Mouse (Mus musculus): ENCODE data around the gene Rap1gap2. TPM values are rescaled to one million over a fixed set of nuclear protein-coding genes. Genes with fewer than 3 reads are reported as not detected.

The Rap1gap2 gene
- polyA plus RNA-seq, 1 experiment from 2014 or later, result 16.9 TPM

DNA sequence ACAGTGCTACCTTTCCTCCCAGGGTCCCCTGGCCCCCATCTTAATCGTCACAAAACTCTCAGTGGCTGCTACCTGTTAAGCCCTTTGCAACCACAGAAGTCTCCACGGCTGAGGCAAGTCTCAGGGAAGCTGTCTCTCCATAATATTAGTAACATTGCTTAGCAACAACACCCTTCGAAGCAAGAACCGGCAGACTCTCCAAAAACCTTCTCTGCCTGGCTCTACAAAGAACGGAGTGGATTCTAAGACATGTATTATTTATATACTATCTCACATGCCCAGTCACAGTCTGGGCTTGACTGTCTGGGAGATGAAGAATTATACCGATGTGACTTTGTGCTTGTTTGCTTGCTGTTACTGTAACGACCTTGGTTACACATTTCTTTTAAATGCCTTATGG lies 83.2 kb downstream of the Rap1gap2 start:
- Histone ChIP-seq H3K27ac (replicated peaks) (no peak overlapping the region), H3K27me3 (peaks cover 3% of the 10 kb centered on the region; the same call in 1 of the 2 replicates), H3K36me3 (no peaks in the 10 kb centered on the region), H3K9me3 (no peaks in the 10 kb centered on the region), H3K4me2 (no peak overlapping the region), H3K4me3 (no peak overlapping the region), H3K9ac (no peak overlapping the region), H3K4me1 (replicated peaks) (peaks cover 18% of the 10 kb centered on the region)
- WGBS, result 62% methylated on average over 7 of the region's 7 CpGs
- ATAC-seq (ENCODE audit: low FRiP score, low read depth), result no peak

DNA sequence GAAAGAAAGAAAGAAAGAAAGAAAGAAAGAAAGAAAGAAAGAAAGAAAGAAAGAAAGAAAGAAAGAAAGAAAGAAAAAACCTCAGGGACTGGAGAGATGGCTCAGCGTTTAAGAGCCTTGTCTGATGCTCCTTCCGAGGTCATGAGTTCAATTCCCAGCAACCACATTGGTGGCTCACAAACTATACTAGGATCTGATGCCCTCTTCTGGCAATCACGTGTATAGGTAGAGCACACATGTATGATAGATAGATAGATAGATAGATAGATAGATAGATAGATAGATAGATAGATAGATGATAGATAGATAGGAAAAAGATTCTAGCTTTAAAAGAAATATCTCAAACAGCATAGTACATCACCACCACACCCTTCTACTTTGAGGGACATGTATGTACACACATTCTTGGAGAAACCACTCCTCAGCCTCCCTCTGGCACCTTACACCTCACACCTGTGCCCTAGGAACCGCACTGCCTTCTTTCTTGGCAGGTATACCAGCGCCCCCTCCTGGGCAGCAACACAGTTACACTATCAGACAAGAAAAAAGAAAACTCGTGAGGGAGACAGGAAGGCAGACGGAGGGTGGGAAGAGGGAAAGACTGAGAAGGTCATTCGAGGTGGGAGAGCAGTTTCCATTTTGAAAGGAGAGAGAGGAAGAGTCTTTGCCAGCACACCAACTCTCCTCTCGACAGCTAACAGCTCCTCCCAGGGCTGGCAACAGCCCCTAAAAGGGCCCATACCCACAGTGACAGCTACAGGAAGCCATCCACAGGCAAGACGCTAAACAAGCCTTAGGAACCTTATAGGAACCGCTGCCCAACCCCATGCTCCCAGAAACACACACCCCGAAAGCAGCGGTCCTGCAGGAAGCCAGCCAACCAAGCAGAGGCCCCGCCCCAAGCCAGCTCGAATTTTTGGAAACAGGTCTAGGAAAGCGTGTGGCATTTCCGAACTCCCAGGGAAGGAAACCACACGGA lies 84.2 kb downstream of the Rap1gap2 start:
- Histone ChIP-seq H3K27ac (replicated peaks) (no peak overlapping the region), H3K4me2 (peak overlapping the region; percentile 26; the same call in 1 of the 2 replicates), H3K27me3 (peaks cover 4% of the 10 kb centered on the region; the same call in 1 of the 2 replicates), H3K9me3 (no peaks in the 10 kb centered on the region), H3K9ac (no peak overlapping the region), H3K36me3 (no peaks in the 10 kb centered on the region), H3K4me1 (replicated peaks) (peaks cover 23% of the 10 kb centered on the region), H3K4me3 (no peak overlapping the region)
- no peak for ATAC-seq (ENCODE audit: low FRiP score, low read depth)
- 21% methylated on average over 18 of the region's 18 CpGs for WGBS

DNA sequence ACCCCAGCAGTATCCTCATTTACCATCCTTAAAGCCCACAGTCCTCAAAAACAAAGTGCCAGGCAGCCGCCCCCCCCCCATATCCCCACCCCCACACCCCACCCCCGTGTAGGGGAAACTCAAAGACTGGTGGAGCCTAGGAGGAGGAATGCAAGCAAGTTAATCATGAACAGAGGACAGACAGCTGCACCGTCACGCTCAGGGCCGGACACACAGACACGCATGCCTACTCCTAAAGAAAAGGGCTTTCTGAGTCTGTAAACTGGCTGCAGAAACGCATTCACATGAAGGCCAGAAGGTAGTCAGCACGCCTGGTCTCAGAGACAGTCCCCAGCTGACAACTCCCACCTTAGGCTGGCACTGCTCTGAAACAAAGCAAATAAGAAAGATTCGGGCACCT lies 85.1 kb downstream of the Rap1gap2 start:
- H3K27me3 ChIP-seq, result peaks cover 9% of the 10 kb centered on the region; the same call in 1 of the 2 replicates
- H3K27ac ChIP-seq (replicated peaks), result no peak overlapping the region
- H3K9me3 ChIP-seq, result no peaks in the 10 kb centered on the region
- peaks cover 27% of the 10 kb centered on the region for H3K4me1 ChIP-seq (replicated peaks)
- no peak overlapping the region for H3K4me2 ChIP-seq
- no peak overlapping the region for H3K9ac ChIP-seq
- no peak overlapping the region for H3K4me3 ChIP-seq
- 36% methylated on average over 9 of the region's 9 CpGs for WGBS
- no peak for ATAC-seq (ENCODE audit: low FRiP score, low read depth)
- no peaks in the 10 kb centered on the region for H3K36me3 ChIP-seq

DNA sequence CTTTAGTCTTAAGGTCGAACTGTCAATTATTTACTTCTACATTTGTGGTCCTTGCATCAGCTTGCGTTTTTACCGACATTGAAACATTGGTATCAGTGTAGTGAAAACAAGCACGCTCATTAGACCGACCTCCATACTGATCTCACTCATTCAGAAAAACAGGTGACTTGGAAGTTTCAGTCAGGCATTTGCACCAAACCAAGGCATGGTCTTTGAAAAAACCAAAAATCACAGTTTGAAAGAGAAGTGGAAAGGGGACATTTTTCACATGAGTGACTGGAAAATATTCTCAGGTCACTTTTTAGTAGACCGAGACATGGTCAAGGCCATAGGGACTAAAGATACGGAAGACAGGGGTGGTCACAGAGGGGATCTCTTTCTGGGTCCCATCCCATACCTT lies 85.5 kb downstream of the Rap1gap2 start:
- peaks cover 27% of the 10 kb centered on the region for H3K4me1 ChIP-seq (replicated peaks)
- no peak for ATAC-seq (ENCODE audit: low FRiP score, low read depth)
- no peak overlapping the region for H3K9ac ChIP-seq
- H3K4me3 ChIP-seq, result no peak overlapping the region
- no peak overlapping the region for H3K27ac ChIP-seq (replicated peaks)
- H3K4me2 ChIP-seq, result no peak overlapping the region
- H3K27me3 ChIP-seq, result peaks cover 9% of the 10 kb centered on the region; the same call in 1 of the 2 replicates
- no peaks in the 10 kb centered on the region for H3K36me3 ChIP-seq
- H3K9me3 ChIP-seq, result no peaks in the 10 kb centered on the region
- WGBS, result 91% methylated on average over 7 of the region's 7 CpGs

DNA sequence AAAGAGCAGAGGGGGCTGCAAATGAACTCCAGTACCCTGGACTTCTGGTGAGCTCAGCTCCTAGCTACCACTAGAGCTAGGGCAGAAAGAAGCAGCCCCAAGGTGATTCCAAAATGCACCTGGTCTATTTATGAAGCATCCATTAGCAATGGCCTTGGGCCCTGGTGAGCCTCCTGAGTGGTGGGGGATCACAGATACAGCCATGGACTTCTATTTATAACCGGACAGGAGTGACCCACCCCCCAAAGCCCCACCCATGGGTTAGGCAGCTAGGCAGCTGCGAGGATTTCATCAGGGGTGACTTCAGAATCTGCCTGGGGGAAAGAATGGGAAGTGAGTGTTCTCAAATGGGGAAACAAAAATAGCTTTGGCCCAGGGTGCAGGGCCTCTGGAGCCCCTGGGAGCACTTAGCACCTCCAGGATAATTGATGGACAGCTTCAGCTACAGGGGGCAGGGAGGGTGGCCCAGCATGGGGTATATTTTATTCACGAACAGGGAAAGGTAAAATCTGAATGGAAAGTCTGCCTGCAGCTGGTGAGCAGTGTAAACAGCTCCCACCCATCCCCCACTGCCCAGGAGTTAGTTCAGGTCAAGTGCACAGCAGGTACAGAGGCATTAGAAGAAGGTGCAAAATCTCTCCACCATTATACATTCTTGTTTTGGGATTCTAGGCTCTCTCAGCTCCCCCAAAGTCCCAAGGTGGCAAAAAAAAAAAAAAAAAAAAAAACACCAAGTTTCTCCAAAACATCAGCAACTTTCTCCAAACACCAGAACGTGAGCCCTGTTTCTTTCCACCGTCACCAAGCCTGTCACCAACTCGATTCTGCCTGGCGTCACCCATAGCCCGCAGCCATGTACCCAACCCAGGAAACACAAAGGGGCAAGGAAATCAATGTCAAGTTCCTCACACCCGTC lies 86.4 kb downstream of the Rap1gap2 start:
- ATAC-seq (ENCODE audit: low FRiP score, low read depth), result no peak
- Histone ChIP-seq H3K4me1 (replicated peaks) (peaks cover 27% of the 10 kb centered on the region), H3K27ac (replicated peaks) (no peak overlapping the region), H3K4me3 (no peak overlapping the region), H3K4me2 (no peak overlapping the region), H3K36me3 (no peaks in the 10 kb centered on the region), H3K27me3 (peaks cover 9% of the 10 kb centered on the region; the same call in 1 of the 2 replicates), H3K9ac (no peak overlapping the region), H3K9me3 (no peaks in the 10 kb centered on the region)
- 56% methylated on average over 9 of the region's 9 CpGs for WGBS

DNA sequence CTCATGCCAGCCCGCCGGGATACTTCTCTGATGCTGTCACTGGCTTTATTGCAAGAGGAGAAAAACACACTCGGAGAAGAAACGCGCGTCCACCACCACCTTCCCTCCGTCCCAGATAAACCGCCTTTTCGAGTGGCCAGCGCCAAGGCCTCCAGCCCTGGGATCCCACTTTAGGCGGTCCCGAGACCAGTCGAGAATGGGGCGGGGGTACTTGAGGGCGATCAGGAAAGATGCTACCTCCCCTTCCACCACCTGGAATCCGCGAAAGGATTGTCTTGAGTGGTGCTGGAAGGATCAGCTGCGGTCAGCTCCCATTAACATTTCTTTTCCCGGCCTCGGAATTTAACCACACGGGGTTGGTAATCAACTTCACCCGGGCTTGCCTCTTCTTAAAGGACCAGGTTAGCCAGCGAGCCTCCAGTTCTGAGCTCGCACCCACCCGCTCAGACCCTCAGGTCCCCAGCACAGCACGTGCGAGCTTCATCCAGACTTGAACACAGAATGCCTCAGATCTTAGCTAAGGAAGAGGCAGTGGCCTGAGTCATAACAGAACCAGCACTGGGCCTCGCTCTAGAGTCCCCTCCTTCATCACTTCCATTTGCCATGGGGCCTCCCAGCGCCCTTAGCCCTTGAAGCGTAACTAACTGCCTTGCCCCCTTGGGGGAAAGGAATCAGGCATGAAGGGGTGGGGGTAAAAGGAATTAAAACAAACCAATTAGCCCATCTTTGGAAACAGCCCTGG lies 87.3 kb downstream of the Rap1gap2 start:
- Histone ChIP-seq H3K9ac (peak overlapping the region; percentile 61), H3K27ac (replicated peaks) (no peak overlapping the region), H3K36me3 (no peaks in the 10 kb centered on the region), H3K4me3 (peak overlapping the region; percentile 56), H3K9me3 (no peaks in the 10 kb centered on the region), H3K27me3 (peaks cover 9% of the 10 kb centered on the region; the same call in 1 of the 2 replicates), H3K4me2 (peak overlapping the region; percentile 89), H3K4me1 (replicated peaks) (peaks cover 27% of the 10 kb centered on the region)
- WGBS, result 4% methylated on average over 30 of the region's 30 CpGs
- no peak for ATAC-seq (ENCODE audit: low FRiP score, low read depth)

DNA sequence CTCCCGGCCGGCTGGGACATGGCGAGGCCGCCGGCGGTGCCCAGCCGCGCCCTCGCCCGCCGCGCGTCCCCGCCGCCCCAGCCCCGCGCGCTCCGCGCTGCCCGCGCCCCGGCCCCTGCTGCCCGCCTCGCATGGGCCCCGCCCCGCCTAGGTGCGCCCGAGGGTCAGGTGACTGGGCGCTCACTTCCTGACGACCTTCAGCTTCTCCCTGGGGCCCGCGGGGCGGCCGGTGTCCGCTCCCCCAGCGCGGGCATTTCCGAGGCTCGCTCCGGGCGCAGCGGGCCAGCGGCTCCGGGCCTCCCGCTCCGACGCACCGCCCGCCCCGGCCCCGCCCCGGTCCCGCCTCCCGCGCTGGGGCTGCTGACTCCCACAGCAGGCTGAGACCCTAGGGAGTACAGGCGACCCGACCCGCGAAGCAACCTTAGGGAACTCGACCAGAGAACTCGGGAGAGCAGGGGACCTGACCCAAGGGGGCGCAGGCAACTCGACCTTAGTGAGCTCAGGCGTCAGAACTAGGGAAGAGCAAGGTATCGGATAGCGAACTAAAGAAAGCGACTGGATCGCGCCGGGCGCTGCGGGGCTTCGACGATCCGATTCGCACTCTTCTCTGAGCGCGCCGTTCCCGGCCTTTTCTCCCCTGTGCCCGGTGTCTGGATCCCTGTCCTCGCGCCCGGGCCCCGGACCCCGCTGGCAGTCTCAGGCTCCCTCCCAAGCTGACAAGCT lies 88.1 kb downstream of the Rap1gap2 start:
- peaks cover 9% of the 10 kb centered on the region; the same call in 1 of the 2 replicates for H3K27me3 ChIP-seq
- WGBS, result under 1% methylated on average over 78 of the region's 87 CpGs
- H3K4me2 ChIP-seq, result peak overlapping the region; percentile 89
- no peak overlapping the region for H3K27ac ChIP-seq (replicated peaks)
- H3K36me3 ChIP-seq, result no peaks in the 10 kb centered on the region
- peak overlapping the region; percentile 56 for H3K4me3 ChIP-seq
- no peaks in the 10 kb centered on the region for H3K9me3 ChIP-seq
- ATAC-seq (ENCODE audit: low FRiP score, low read depth), result peak; percentile 57
- H3K4me1 ChIP-seq (replicated peaks), result peaks cover 27% of the 10 kb centered on the region
- peak overlapping the region; percentile 61 for H3K9ac ChIP-seq

DNA sequence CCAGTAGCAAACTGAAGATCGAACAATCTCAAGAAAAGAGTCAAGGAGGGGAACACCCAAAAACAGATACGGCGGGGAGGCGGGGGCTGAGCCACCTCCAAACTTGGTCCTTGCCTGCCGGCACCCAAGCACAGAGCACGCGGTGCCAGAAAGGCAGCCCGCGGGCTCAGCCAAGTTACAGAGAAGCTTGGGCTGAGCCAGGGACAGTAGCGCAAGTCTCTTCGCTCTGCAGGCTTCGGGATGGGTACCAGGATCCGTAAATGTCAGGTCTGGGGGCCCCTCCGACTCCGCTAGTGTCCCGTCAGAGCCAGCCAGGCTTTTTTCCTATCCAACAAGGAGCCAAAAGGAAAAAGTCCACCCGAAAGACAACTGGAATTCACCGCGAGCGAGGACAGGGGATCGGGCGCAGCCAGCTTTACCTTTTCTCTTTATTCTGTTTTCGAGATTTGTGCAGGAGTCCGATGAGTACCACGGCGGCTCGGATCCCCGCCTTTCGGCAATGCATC lies 88.7 kb downstream of the Rap1gap2 start:
- H3K4me2 ChIP-seq, result peak overlapping the region; percentile 89
- H3K9ac ChIP-seq, result peak overlapping the region; percentile 61
- no peaks in the 10 kb centered on the region for H3K9me3 ChIP-seq
- 1% methylated on average over 29 of the region's 29 CpGs for WGBS
- H3K27me3 ChIP-seq, result peaks cover 9% of the 10 kb centered on the region; the same call in 1 of the 2 replicates
- no peaks in the 10 kb centered on the region for H3K36me3 ChIP-seq
- no peak overlapping the region for H3K27ac ChIP-seq (replicated peaks)
- peak overlapping the region; percentile 56 for H3K4me3 ChIP-seq
- ATAC-seq (ENCODE audit: low FRiP score, low read depth), result no peak
- H3K4me1 ChIP-seq (replicated peaks), result peaks cover 25% of the 10 kb centered on the region

DNA sequence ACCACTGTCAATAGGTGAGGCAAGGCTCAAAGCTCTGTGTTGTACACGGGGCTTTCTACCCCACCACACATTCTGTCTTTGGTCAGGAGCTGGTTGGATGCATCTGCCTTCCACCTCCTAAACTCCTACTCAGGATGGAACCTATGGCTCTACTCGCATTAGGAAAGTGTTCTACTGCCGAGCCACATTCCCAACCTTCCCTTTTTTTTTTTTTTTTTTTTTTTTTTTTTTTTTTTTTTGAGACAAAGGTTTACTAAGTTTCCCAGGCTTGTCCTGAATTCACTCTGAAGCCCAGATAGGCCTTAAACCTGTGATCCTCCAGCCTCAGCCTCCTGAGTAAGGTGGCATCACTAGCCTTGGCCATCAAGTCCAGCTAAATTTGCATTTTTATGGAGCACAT lies 90.5 kb downstream of the Rap1gap2 start:
- 85% methylated on average over 3 of the region's 3 CpGs for WGBS
- peaks cover 19% of the 10 kb centered on the region for H3K4me1 ChIP-seq (replicated peaks)
- ATAC-seq (ENCODE audit: low FRiP score, low read depth), result no peak

DNA sequence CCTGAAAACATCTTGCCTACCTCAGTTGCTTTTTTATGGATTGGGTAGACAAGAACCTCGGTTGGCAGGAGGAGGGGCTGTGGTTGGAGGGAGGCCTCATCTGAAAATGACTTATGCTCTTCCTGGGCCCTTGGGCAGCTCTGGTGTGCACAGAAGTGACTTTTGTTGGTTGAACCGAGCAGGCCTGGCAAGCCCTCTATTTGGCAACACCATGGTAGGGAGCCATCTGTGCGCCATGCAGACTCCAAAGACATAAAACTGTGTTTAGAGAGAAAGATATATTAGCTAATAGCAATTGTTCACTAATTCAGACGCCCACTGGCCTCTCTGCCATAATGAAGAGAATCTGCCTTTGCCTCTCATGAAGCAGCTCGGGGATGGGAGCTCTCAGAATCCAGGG lies 94.6 kb downstream of the Rap1gap2 start:
- no peak overlapping the region for H3K27ac ChIP-seq (replicated peaks)
- no peaks in the 10 kb centered on the region for H3K9me3 ChIP-seq
- H3K36me3 ChIP-seq, result no peaks in the 10 kb centered on the region
- 0 out of 2 replicates have a peak, but pooled peaks cover 2% of the 10 kb centered on the region for H3K27me3 ChIP-seq
- H3K4me2 ChIP-seq, result no peak overlapping the region
- ATAC-seq (ENCODE audit: low FRiP score, low read depth), result no peak
- no peak overlapping the region for H3K4me3 ChIP-seq
- H3K4me1 ChIP-seq (replicated peaks), result peaks cover 1% of the 10 kb centered on the region
- H3K9ac ChIP-seq, result no peak overlapping the region
- 67% methylated on average over 5 of the region's 5 CpGs for whole genome bisulfite sequencing

More for the DNA sequence above, 90.5 kb downstream of the Rap1gap2 start:
- Histone ChIP-seq H3K9ac (no peak overlapping the region), H3K4me2 (no peak overlapping the region), H3K36me3 (no peaks in the 10 kb centered on the region), H3K9me3 (no peaks in the 10 kb centered on the region), H3K4me3 (no peak overlapping the region), H3K27ac (replicated peaks) (no peak overlapping the region), H3K27me3 (peaks cover 9% of the 10 kb centered on the region; the same call in 1 of the 2 replicates)
